Mouse (Mus musculus): ENCODE measurements around the gene Muc1. TPM values are rescaled to one million over a fixed set of nuclear protein-coding genes. Genes with fewer than 3 reads are reported as not detected.
A peak's percentile ranks its signal among the peaks of the same experiment; 100 is the strongest.

Muc1 gene
- polyA plus RNA-seq, 1 experiment from 2014 or later, result 1.4 TPM

DNA sequence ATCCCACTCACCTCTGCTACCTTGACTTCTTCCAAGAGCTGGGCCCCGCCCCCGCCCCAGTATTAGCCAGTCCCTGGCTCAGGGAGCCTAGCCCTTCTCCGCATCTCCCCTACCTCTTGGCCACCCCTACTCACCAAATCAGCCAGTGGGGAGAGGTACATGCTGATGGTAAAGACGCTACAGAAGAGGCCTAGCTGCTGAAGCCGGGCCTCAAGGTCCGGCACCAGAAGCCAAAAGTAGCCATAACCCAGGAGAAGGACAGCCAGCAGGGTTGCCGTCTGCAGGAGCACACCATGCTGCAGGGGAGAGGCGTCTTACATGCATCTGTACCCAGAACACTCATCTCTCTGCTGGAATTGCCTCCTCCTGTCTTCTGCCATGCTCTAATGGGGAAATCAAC is 40.1 kb downstream of the Muc1 start:
- DNase-seq (ENCODE audit: low spot score), result no peak

DNA sequence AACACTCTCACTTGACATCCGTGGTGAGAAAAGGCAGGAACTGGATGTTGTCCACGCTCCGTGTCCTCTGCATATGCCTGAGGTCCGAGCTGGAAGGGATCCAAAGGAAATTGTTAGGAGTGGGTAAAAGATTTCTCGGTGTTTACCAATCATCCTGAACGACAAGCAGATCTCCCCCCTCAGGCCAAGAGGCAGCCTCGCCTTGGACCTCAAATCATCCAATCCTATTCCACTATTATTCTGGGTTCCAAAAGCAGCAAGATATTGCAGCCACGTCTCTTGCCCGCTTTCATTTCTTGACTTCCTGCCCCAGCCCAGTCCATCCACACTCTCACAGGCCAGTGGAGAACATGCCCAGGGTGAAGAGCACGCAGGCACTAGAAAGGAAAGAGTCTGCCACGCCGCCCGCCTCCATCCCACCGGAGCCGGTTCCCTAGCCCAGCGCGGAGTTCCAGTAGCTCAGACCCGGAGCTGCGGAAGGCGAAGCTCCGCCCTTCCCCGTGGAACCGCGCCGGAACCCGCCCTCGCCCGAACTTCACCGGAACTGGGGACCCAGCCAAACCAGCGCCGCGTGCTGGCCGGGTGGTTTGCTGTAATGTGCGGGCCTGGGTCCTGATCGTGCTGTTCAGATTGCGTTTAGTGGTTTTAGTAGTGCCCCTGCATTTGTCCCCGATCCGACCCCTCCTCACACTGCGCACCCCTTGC is 41.3 kb downstream of the Muc1 start, which contains the start of gene Slc50a1:
Slc50a1 (minus strand) TSS at position 520 of the 705 bp plus-strand sequence.
- DNase-seq (ENCODE audit: low spot score), result peak; percentile 74

DNA sequence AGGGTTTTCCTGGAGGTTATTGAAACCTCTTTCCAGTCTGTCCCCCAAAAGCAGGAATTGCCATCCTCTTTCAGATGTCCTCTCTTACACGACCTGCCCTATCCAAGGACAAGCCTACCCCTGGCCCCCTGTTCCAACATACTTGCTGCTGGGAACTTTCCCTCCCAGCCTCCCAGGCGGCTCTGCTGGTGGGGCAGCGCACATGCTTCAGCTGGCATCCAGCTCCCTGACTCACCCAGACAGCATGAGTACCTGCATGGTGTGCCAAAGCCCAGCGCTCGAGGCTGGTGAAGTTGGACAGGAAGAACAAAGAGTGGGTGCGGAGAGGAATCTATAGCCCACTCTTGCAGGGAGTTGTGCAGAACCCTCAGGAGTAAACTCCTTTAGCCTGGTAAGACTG is 42.0 kb downstream of the Muc1 start:
- no peak for DNase-seq (ENCODE audit: low spot score)

DNA sequence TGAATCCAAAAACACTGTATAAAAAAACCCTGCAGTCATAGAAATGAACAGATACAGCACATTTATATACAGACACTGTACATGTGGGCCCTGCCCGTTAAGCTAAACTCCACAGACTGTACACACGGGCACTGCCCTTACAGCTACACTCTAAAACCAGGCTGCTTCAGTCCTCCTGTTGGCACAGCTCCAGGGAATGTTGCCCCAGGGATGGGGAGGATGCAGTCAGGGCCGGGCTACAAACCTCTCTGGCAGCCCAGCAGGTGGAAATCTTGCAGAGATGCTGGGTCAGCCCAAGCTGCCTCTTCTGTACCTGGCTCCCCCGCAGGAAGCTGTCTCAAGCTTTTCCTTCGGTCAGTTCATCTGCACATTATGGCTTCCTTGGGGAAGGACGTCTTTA is 42.9 kb downstream of the Muc1 start:
- no peak for DNase-seq (ENCODE audit: low spot score)

DNA sequence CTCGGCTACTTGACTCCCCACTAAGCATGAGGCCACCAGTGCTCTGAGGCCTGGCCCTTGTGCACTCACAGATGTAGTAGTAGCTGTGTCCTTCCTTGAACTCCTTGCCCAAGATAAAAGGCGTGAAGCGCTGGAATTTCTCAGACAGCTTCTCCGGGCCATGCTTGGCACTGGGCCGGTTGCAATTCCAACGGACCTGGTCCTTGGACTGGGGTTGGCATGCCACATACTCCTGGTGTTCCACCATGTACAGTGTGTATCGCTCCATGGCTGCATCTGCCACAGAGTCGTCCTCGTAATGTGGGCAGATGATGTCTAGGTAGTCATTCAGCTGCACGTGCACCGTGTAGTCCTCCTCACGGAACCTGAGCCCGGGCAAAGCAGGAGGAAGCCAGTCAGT is 47.2 kb downstream of the Muc1 start:
- no peak for DNase-seq (ENCODE audit: low spot score)

DNA sequence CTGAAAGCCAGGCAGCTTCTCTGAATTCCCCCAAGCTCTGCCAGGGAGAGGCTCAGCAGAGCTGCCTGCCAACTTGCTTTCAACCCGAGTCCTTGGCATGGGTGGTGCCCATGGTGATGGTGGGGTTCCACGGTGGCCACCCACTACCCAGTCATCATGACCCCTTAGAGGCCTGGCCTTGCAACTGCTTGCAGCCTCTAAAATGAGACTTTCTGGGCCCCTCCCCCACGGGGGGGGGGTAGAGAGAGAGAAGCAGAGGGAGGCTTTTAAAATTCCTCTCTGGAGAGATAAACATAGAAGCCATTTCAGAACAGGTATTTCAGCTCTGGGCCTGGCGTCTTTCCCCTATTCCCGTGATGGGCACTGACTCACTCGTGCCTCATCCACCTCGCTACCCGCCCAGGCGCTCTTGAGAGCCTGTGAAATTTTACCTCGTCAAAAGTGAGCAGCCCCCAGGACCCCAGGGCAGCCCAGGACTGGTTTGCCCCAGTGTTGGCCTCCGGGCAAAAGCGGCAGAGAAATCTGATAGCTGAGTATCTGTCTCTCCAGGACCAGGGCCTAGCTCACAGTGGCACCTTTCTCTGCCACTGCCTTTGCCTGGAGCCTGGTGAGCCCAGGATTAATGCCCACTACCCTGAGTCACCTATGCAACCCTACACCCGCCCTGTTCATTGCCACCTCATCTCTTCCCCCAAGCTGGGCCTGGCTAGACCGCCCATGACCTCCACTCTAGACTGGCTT is 48.6 kb downstream of the Muc1 start:
- no peak for DNase-seq (ENCODE audit: low spot score)

DNA sequence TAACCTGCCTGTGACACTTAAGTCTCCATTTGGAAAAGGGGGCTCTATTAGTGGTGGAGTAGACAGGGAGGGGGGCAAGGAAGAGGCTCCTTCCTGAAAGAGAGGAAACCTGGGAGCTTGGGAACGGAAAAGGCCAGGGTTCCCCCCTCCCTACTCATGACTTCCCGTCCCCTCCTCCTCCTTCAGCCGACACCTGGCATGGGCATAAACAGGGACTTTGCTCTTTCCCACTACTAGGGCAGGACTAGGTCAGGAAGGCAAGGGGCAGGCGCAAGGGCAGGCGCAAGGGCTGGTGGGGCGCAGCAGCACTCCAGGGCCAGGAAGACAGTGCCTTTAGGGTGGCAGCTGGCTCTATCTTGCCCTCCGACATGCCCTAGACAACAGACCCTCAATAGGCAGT is 49.2 kb downstream of the Muc1 start:
- no peak for DNase-seq (ENCODE audit: low spot score)

DNA sequence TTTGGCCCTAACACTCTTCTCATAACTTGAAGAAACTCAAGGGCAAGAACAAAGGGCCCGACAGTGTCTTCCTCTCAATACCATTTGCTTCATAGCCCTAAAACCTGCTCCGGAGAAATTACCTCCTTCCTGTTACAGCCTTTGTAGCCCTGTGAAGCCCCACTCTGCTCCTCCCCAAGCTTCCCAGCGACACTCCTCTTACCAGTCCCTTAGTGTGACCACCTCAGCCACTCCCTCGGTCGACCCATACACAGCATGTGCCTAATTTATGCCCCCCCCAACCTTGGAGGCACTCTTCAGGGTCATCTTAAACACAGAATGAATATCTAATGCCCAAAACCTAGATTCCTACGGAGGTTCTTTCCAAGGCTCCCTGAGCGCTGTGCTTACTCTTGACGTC is 49.8 kb downstream of the Muc1 start:
- no peak for DNase-seq (ENCODE audit: low spot score)

DNA sequence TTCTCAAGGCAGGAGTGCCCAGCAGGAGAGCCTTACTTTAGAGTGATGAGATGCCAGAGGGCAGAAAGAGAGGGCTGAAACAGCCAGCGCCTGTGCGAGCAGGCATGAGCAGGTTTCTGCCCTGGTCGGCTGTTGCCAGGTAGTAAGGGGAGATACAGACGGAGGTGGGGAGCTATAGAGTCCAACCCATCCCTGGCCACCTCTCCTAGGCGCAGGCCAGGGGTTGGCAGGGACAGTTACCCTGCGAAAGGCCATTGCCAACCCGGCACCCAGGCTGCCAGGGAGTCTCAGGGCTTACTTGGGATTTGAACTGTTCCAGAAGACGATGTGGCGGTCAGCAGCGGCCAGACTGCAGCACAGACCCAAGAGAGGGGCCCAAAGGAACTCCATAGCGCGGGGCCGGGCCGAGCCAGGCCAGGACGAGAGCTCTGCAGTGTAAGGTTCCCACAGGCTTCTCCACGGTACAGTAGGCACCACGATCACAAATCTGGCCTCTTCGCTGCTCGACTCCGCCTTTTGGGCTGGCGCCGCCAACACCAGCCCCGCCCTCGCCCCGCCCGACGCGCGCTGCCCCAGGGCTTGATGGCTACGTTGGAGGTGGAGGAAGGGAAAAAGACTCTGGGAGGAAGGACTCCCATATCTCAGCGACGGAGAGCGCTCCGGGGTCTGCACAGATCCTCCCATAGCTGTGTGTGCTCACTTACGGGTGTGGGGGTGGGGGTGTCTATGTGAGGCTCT is 50.5 kb downstream of the Muc1 start:
- DNase-seq (ENCODE audit: low spot score), result no peak

DNA sequence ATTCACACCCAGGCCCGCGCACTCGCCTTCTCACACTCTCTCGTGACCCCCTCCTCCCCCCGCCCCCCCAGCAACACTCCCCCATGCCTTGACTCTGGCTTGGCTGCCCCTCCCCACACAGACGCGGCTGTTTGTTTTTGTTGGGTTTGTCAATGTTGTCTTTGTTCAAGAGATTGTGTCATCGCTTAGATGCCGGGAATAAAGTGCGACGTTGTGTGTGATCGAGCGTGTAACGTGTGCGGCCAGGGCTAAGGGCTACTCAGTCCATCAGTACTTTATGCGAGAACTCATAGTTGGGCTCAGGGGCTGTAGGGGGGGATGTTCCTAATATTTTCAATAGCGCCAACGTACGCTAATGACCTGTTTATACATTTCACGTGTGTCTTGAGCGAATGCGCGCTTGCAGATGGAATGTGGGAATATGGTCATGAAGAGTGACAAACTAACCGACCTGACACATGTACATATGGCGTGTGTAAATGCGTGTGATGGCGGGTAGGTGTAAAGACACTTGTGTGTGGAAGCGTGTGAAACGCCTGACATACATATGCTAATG is 51.3 kb downstream of the Muc1 start:
- DNase-seq (ENCODE audit: low spot score), result no peak

DNA sequence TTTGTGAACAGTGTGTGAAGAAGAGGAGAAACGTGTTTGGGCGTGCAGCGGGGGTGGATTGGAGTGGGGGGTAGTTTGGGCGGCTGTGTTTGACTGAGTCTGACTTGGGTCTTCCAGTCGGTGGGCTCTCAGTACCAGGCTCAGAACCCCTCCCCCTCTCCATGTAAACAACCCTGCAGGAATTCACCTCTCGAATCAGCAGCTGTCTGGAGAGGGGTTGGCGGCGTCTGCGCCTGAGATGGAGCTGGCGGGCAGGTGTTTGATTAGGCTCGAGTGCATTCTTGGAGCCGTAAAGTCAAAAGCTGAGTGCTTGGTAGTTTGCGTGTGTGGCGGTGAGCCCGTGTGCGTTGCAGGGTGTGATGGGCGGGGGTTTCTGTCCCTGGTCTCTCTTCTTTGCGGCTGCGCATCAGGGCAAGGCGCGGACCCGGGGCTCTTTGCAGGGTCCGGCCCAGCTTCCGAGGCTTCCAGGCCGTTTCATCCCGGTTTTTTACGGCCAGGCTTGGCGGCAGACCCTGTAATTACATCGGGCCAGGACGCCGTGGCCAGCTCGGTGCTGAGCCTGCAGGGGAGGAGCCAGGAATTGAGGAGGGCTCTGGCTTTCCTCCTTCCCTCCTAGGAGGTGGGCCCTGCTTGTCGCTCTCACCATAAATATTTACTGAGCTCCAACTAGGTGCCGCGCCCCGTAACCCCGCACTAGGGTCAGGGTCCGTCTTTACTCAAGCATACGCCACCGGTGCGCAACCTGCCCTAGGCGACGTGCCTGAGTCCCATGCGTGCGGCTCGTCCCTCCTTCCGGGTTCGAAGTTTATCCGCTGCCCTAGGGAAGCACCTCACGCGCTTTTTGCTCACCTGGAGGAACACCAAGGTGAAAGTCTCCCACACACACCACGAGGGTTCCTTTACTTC is 52.0 kb downstream of the Muc1 start, which contains the start of gene Efna1:
Efna1 (minus strand) TSS at position 537 of the 906 bp plus-strand sequence.
- no peak for DNase-seq (ENCODE audit: low spot score)

DNA sequence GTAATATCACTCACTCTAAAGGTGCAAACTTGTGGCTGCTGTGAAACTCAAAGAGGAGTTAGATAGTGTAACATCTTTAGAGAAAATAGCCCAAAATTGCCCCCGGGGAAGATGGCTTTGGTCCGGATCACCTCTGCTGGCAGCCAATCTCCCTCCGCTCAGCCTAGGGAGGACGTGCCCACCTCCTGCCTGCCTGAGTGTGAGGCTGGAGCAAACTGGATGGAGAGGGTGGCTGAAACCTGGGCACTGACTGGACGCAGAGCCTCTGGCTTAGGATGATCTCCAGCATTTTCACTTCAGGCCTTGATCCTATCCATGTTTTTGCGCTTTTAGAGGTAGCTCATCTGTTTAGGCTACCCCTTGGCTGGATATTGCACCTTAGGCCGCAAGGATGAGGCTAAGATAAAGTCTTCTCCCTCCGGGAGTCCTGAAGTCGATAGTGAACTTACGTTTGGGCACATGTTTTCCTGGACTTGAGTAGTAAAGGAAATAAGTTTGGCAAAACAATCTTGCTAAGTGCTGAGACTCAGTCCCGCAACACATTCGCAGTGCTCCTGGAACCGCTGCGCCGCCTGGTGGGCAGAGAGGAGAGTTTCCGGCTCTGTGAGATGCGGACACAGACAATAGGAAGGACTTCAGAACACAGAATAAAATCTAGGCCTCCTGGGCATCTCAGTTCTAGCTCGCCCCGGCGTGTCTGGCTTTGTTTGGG is 52.9 kb downstream of the Muc1 start:
- peak; percentile 85 for DNase-seq (ENCODE audit: low spot score)

DNA sequence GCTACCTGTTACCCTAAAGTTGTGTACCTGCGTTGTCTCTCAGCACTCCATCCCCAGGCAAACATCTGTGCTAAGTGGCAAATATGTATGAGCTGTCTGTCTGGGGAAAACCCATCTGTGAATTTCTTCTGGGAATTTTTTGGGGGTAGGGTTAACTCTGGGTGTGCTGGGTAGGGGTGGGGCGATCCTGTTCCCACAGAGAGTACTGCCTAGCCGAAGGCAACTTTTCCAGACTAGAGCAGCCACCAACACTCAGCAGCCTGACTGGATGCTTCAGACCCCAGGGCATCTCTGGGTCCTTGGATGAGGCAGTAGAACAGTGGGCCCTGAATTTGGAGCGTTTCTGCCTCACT is 53.4 kb downstream of the Muc1 start:
- no peak for DNase-seq (ENCODE audit: low spot score)

MicroRNAs encoded within 50 kb of the gene (microRNA counts, 519-probe panel; counts per million panel counts)
- 473 counts per million, percentile 71 among the panel's probes with 10 or more counts for microRNA mmu-miR-92b

Small RNA genes within 50 kb of the gene (microRNA-seq; reads per million reads assigned to microRNA genes)
- gene Mir92b (ENCODE audit: borderline number of aligned reads), result 40.0 reads per million, percentile 36 among the genes with 10 or more reads in this experiment

Other genes with a start within 250 kb of the Muc1 start
- 12.1 and 13.4 TPM in 2 replicates for gene Rusc1, start 135.7 kb upstream of the Muc1 start, polyA plus RNA-seq (2015; fragmentation: Nextera tagmentation; extraction: Ambion mirVana)
- not detected in 2 replicates for gene Gm43738, start 128.0 kb upstream of the Muc1 start, polyA plus RNA-seq (2015; fragmentation: Nextera tagmentation; extraction: Ambion mirVana)
- gene Fdps, start 127.1 kb upstream of the Muc1 start, polyA plus RNA-seq (2015; fragmentation: Nextera tagmentation; extraction: Ambion mirVana), result 180 and 193 TPM in 2 replicates
- gene Pklr, start 92.9 kb upstream of the Muc1 start, polyA plus RNA-seq (2015; fragmentation: Nextera tagmentation; extraction: Ambion mirVana), result not detected in 2 replicates
- 1.4 and 1.9 TPM in 2 replicates for gene Hcn3, start 68.9 kb upstream of the Muc1 start, polyA plus RNA-seq (2015; fragmentation: Nextera tagmentation; extraction: Ambion mirVana)
- 18.1 and 22.3 TPM in 2 replicates for gene Clk2, start 64.3 kb upstream of the Muc1 start, polyA plus RNA-seq (2015; fragmentation: Nextera tagmentation; extraction: Ambion mirVana)
- 130 and 131 TPM in 2 replicates for gene Scamp3, start 51.6 kb upstream of the Muc1 start, polyA plus RNA-seq (2015; fragmentation: Nextera tagmentation; extraction: Ambion mirVana)
- gene Fam189b, start 45.9 kb upstream of the Muc1 start, polyA plus RNA-seq (2015; fragmentation: Nextera tagmentation; extraction: Ambion mirVana), result 71.2 and 80.1 TPM in 2 replicates
- gene Gba, start 26.1 kb upstream of the Muc1 start, polyA plus RNA-seq (2015; fragmentation: Nextera tagmentation; extraction: Ambion mirVana), result 51.3 and 51.8 TPM in 2 replicates
- 4.9 and 6.2 TPM in 2 replicates for gene Thbs3, start 13.9 kb upstream of the Muc1 start, polyA plus RNA-seq (2015; fragmentation: Nextera tagmentation; extraction: Ambion mirVana)
- gene Mtx1, start 2.0 kb upstream of the Muc1 start, polyA plus RNA-seq (2015; fragmentation: Nextera tagmentation; extraction: Ambion mirVana), result 206 and 223 TPM in 2 replicates
- 304 and 318 TPM in 2 replicates for gene Krtcap2, start 16.9 kb downstream of the Muc1 start, polyA plus RNA-seq (2015; fragmentation: Nextera tagmentation; extraction: Ambion mirVana)
- gene Trim46, start 17.3 kb downstream of the Muc1 start, polyA plus RNA-seq (2015; fragmentation: Nextera tagmentation; extraction: Ambion mirVana), result 0.98 and 1.6 TPM in 2 replicates
- gene Dpm3, start 30.3 kb downstream of the Muc1 start, polyA plus RNA-seq (2015; fragmentation: Nextera tagmentation; extraction: Ambion mirVana), result 163 and 167 TPM in 2 replicates
- gene Slc50a1, start 41.5 kb downstream of the Muc1 start, polyA plus RNA-seq (2015; fragmentation: Nextera tagmentation; extraction: Ambion mirVana), result 84.7 and 87.2 TPM in 2 replicates
- gene Efna1, start 52.1 kb downstream of the Muc1 start, polyA plus RNA-seq (2015; fragmentation: Nextera tagmentation; extraction: Ambion mirVana), result 12.4 and 13.2 TPM in 2 replicates
- gene Efna3, start 93.9 kb downstream of the Muc1 start, polyA plus RNA-seq (2015; fragmentation: Nextera tagmentation; extraction: Ambion mirVana), result 0.82 and 1.0 TPM in 2 replicates
- gene Efna4, start 109.0 kb downstream of the Muc1 start, polyA plus RNA-seq (2015; fragmentation: Nextera tagmentation; extraction: Ambion mirVana), result 5.3 and 6.0 TPM in 2 replicates
- gene Adam15, start 120.9 kb downstream of the Muc1 start, polyA plus RNA-seq (2015; fragmentation: Nextera tagmentation; extraction: Ambion mirVana), result 17.4 and 18.1 TPM in 2 replicates
- gene Dcst2, start 132.9 kb downstream of the Muc1 start, polyA plus RNA-seq (2015; fragmentation: Nextera tagmentation; extraction: Ambion mirVana), result not detected in 2 replicates
- gene Dcst1, start 136.2 kb downstream of the Muc1 start, polyA plus RNA-seq (2015; fragmentation: Nextera tagmentation; extraction: Ambion mirVana), result 0.10 and 0.14 TPM in 2 replicates
- gene Zbtb7b, start 165.7 kb downstream of the Muc1 start, polyA plus RNA-seq (2015; fragmentation: Nextera tagmentation; extraction: Ambion mirVana), result 4.1 and 4.6 TPM in 2 replicates
- not detected in 2 replicates for gene Lenep, start 173.7 kb downstream of the Muc1 start, polyA plus RNA-seq (2015; fragmentation: Nextera tagmentation; extraction: Ambion mirVana)
- 29.5 and 32.6 TPM in 2 replicates for gene Flad1, start 182.8 kb downstream of the Muc1 start, polyA plus RNA-seq (2015; fragmentation: Nextera tagmentation; extraction: Ambion mirVana)
- gene Cks1b, start 189.3 kb downstream of the Muc1 start, polyA plus RNA-seq (2015; fragmentation: Nextera tagmentation; extraction: Ambion mirVana), result 466 and 485 TPM in 2 replicates
- gene Shc1, start 189.4 kb downstream of the Muc1 start, polyA plus RNA-seq (2015; fragmentation: Nextera tagmentation; extraction: Ambion mirVana), result 37.2 and 44.7 TPM in 2 replicates
- 21.3 and 22.3 TPM in 2 replicates for gene Pygo2, start 201.2 kb downstream of the Muc1 start, polyA plus RNA-seq (2015; fragmentation: Nextera tagmentation; extraction: Ambion mirVana)
- gene Pbxip1, start 207.6 kb downstream of the Muc1 start, polyA plus RNA-seq (2015; fragmentation: Nextera tagmentation; extraction: Ambion mirVana), result 23.1 and 27.3 TPM in 2 replicates
- 39.3 and 40.3 TPM in 2 replicates for gene Pmvk, start 225.5 kb downstream of the Muc1 start, polyA plus RNA-seq (2015; fragmentation: Nextera tagmentation; extraction: Ambion mirVana)